Mouse (Mus musculus) A20 (cell line): ENCODE measurements around the gene Pcp2.

Source experiments
- DNase-seq: peaks from one replicate; pipeline ENCODE4 v3.0.0-alpha.2; 2011; ENCODE audit warnings: low read depth, low spot score

Pcp2 gene

GRCm38 (mm10) chr8:3625445-3625844, at the start of gene Pcp2:
Pcp2 (minus strand) TSS chr8:3625545.
- no peak for DNase-seq

- no peak for DNase-seq
Observed at GRCm38 (mm10) chr8:3674671-3675070, 49.3 kb upstream of the Pcp2 start.

GRCm38 (mm10) chr8:3671980-3672491, 46.7 kb upstream of the Pcp2 start, which contains the start of gene Fcor:
Fcor (minus strand) TSS chr8:3672362.
- DNase-seq, result peak; percentile 89

GRCm38 (mm10) chr8:3670388-3670787, 45.0 kb upstream of the Pcp2 start:
- DNase-seq, result no peak

- DNase-seq, result no peak
Observed at GRCm38 (mm10) chr8:3665507-3665906, 40.2 kb upstream of the Pcp2 start, which contains the start of gene Mcemp1. Mcemp1 (plus strand) TSS chr8:3665754.

GRCm38 (mm10) chr8:3664405-3664804, 39.1 kb upstream of the Pcp2 start:
- DNase-seq, result no peak

- no peak for DNase-seq
Observed at GRCm38 (mm10) chr8:3660889-3661288, 35.5 kb upstream of the Pcp2 start.

GRCm38 (mm10) chr8:3656725-3657381, 31.5 kb upstream of the Pcp2 start:
- no peak for DNase-seq

GRCm38 (mm10) chr8:3655526-3655925, 30.2 kb upstream of the Pcp2 start, which contains the start of gene Retn:
Retn (plus strand) TSS chr8:3655770.
- no peak for DNase-seq

- no peak for DNase-seq
Observed at GRCm38 (mm10) chr8:3654726-3655508, 29.6 kb upstream of the Pcp2 start.

- DNase-seq, result no peak
Observed at GRCm38 (mm10) chr8:3652845-3653244, 27.5 kb upstream of the Pcp2 start.

- no peak for DNase-seq
Observed at GRCm38 (mm10) chr8:3648990-3649389, 23.6 kb upstream of the Pcp2 start.

GRCm38 (mm10) chr8:3648268-3648667, 22.9 kb upstream of the Pcp2 start:
- DNase-seq, result no peak

- no peak for DNase-seq
Observed at GRCm38 (mm10) chr8:3647561-3647960, 22.2 kb upstream of the Pcp2 start.

- no peak for DNase-seq
Observed at GRCm38 (mm10) chr8:3646824-3647531, 21.6 kb upstream of the Pcp2 start.

GRCm38 (mm10) chr8:3645804-3646203, 20.5 kb upstream of the Pcp2 start:
- DNase-seq, result peak; percentile 78

- peak; percentile 75 for DNase-seq
Observed at GRCm38 (mm10) chr8:3631478-3631875, 6.1 kb upstream of the Pcp2 start.

GRCm38 (mm10) chr8:3630647-3631477, 5.5 kb upstream of the Pcp2 start, which contains the start of gene Stxbp2:
Stxbp2 (plus strand) TSS chr8:3630955.
- DNase-seq, result peak; percentile 91

- peak; percentile 75 for DNase-seq
Observed at GRCm38 (mm10) chr8:3628014-3628413, 2.7 kb upstream of the Pcp2 start.

GRCm38 (mm10) chr8:3626971-3627370, 1.6 kb upstream of the Pcp2 start:
- no peak for DNase-seq

- DNase-seq, result no peak
Observed at GRCm38 (mm10) chr8:3622119-3622518, 3.2 kb downstream of the Pcp2 start.
